Mouse (Mus musculus): ENCODE results near the gene 5330417C22Rik. TPM values are rescaled to one million over a fixed set of nuclear protein-coding genes. Genes with fewer than 3 reads are reported as not detected.
"Not testable (repeated sequence)": the region's sequence is repeated elsewhere in the genome, so short reads cannot be mapped to it uniquely, and the experiment has no call there.

5330417C22Rik gene
- polyA plus RNA-seq, 1 experiment: 0.01 TPM

DNA sequence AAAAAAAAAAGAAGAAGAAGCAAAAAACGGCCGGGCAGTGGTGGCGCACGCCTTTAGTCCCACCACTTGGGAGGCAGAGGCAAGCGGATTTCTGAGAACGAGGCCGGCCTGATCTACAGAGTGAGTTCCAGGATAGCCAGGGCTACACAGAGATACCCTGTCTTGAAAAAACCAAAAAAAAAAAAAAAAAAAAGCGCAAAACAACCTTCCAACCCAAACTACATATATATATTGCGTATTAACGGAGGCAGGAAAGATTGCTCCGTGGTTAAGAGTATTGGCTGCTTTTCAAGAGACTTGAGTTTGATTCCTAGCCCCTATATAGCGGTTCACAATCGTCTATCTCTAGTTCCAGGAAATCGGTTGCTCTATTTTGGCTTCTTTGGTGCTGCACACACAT, 34.5 kb upstream of the 5330417C22Rik start:
- no peak overlapping the region for H3ac ChIP-seq (ENCODE audit: control insufficient read depth, insufficient read length, low read depth)
- no peak for TF ChIP-seq USF1 (IDR thresholded peaks at IDR 0.05; ENCODE audit: low read depth)
- TF ChIP-seq CTCF (IDR thresholded peaks at IDR 0.05; ENCODE audit: control insufficient read depth, insufficient read depth, insufficient read length): no peak
- no peak for TF ChIP-seq MAX (IDR thresholded peaks at IDR 0.05)
- no peak for TF ChIP-seq MYOD1 (IDR thresholded peaks at IDR 0.05; ENCODE audit: control insufficient read depth, insufficient read length, low read depth)
- TF ChIP-seq CEBPB (IDR thresholded peaks at IDR 0.05; ENCODE audit: low read depth): no peak
- TF ChIP-seq FOSL1 (IDR thresholded peaks at IDR 0.05; ENCODE audit: insufficient read depth, low read length, poor library complexity, severe bottlenecking): no peak
- H3K4me3 ChIP-seq (ENCODE audit: insufficient read depth, poor library complexity, severe bottlenecking): no peak overlapping the region
- no peaks in the 10 kb centered on the region for H3K36me3 ChIP-seq (ENCODE audit: control insufficient read depth, insufficient read depth)
- H3K79me2 ChIP-seq (ENCODE audit: control insufficient read depth, insufficient read depth): peaks cover 25% of the 10 kb centered on the region
- peaks cover 3% of the 10 kb centered on the region for H3K79me3 ChIP-seq (ENCODE audit: low read depth)
- H3K27me3 ChIP-seq (ENCODE audit: control insufficient read depth, insufficient read depth, insufficient read length): peaks cover 4% of the 10 kb centered on the region

GRCm38 (mm10) chr3:108569636-108570035, 33.3 kb upstream of the 5330417C22Rik start:
- H3ac ChIP-seq (ENCODE audit: control insufficient read depth, insufficient read length, low read depth); H3K4me3 ChIP-seq (ENCODE audit: insufficient read depth, poor library complexity, severe bottlenecking); H3K27me3 ChIP-seq (ENCODE audit: control insufficient read depth, insufficient read depth, insufficient read length); H3K79me3 ChIP-seq (ENCODE audit: low read depth); H3K36me3 ChIP-seq (ENCODE audit: control insufficient read depth, insufficient read depth): not testable (repeated sequence)
- H3K79me2 ChIP-seq (ENCODE audit: control insufficient read depth, insufficient read depth): peaks cover 25% of the 10 kb centered on the region

DNA sequence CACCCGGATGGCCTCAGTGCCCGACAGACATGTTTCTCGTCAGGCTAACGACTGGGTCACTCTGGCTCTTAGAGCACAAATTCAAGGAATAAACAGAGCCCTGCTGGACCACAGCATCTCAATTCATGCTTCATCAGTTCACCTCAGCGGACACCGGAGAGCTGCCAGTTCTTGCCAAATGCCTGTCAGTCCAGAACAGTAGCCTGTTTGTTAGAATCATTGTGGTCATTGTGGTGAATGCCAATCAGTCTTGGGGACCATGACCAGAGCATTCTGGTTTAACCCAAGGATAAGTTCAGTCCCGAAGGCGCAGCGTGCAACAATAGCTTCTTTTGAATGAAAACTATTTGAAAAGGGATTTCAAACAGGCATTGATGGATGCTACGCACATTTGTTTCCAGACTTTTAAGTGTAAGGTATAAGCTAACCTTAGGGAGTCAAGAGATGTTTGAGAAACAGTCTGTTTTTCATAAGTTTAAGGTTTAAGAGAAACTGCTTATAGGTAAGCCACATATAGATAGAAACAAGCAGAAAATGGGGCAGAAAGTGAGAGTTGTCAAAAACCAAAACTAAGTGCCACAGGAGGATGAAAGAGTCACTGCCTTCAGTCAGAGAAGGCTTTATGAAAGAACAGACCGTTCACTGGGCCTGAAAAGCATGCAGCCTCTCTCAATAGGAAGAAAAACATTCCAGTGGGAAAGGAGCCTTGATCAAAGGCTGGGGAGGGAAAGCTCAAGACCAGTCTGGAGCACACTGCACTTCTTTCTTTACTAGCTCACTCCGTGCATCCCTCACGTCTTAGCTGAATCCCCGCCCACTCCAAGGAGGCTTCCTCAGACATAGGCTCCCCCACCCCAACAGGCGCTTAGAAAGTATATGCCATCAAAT, 31.9 kb upstream of the 5330417C22Rik start:
- no peak for TF ChIP-seq CTCF (IDR thresholded peaks at IDR 0.05; ENCODE audit: control insufficient read depth, insufficient read depth, insufficient read length)
- no peak for TF ChIP-seq FOSL1 (IDR thresholded peaks at IDR 0.05; ENCODE audit: insufficient read depth, low read length, poor library complexity, severe bottlenecking)
- TF ChIP-seq MYOG (IDR thresholded peaks at IDR 0.05; ENCODE audit: control insufficient read depth, extremely low read depth, insufficient read length): no peak
- TF ChIP-seq MYOD1 (IDR thresholded peaks at IDR 0.05; ENCODE audit: control insufficient read depth, insufficient read length, low read depth): no peak
- no peak for TF ChIP-seq USF1 (IDR thresholded peaks at IDR 0.05; ENCODE audit: low read depth)
- TF ChIP-seq CEBPB (IDR thresholded peaks at IDR 0.05; ENCODE audit: low read depth): no peak
- TF ChIP-seq MAX (IDR thresholded peaks at IDR 0.05): no peak
- no peak overlapping the region for H3K4me3 ChIP-seq (ENCODE audit: insufficient read depth, poor library complexity, severe bottlenecking)
- peaks cover 1% of the 10 kb centered on the region for H3K79me3 ChIP-seq (ENCODE audit: low read depth)
- peaks cover 4% of the 10 kb centered on the region for H3K27me3 ChIP-seq (ENCODE audit: control insufficient read depth, insufficient read depth, insufficient read length)
- no peaks in the 10 kb centered on the region for H3K36me3 ChIP-seq (ENCODE audit: control insufficient read depth, insufficient read depth)
- H3K79me2 ChIP-seq (ENCODE audit: control insufficient read depth, insufficient read depth): peaks cover 15% of the 10 kb centered on the region
- no peak overlapping the region for H3ac ChIP-seq (ENCODE audit: control insufficient read depth, insufficient read length, low read depth)

- H3K27me3 ChIP-seq (ENCODE audit: control insufficient read depth, insufficient read depth, insufficient read length): peaks cover 4% of the 10 kb centered on the region
These were observed 27.0 kb upstream of the 5330417C22Rik start for GRCm38 (mm10) chr3:108563309-108563708.

GRCm38 (mm10) chr3:108562777-108563271, 26.5 kb upstream of the 5330417C22Rik start:
- TF ChIP-seq USF1 (IDR thresholded peaks at IDR 0.05; ENCODE audit: low read depth) (no peak), CTCF (IDR thresholded peaks at IDR 0.05; ENCODE audit: control insufficient read depth, insufficient read depth, insufficient read length) (peak; percentile 18), FOSL1 (IDR thresholded peaks at IDR 0.05; ENCODE audit: insufficient read depth, low read length, poor library complexity, severe bottlenecking) (no peak), MYOD1 (IDR thresholded peaks at IDR 0.05; ENCODE audit: control insufficient read depth, insufficient read length, low read depth) (no peak), MAX (IDR thresholded peaks at IDR 0.05) (no peak)
- peak overlapping the region; percentile 75 for H3K4me3 ChIP-seq (ENCODE audit: insufficient read depth, poor library complexity, severe bottlenecking)
- H3K79me2 ChIP-seq (ENCODE audit: control insufficient read depth, insufficient read depth): peaks cover 20% of the 10 kb centered on the region
- H3ac ChIP-seq (ENCODE audit: control insufficient read depth, insufficient read length, low read depth): peak overlapping the region; percentile 51
- peaks cover 12% of the 10 kb centered on the region for H3K79me3 ChIP-seq (ENCODE audit: low read depth)
- H3K36me3 ChIP-seq (ENCODE audit: control insufficient read depth, insufficient read depth): peaks cover 16% of the 10 kb centered on the region
- H3K27me3 ChIP-seq (ENCODE audit: control insufficient read depth, insufficient read depth, insufficient read length): peaks cover under 1% of the 10 kb centered on the region

More at GRCm38 (mm10) chr3:108563309-108563708, 27.0 kb upstream of the 5330417C22Rik start:
- peaks cover 13% of the 10 kb centered on the region for H3K36me3 ChIP-seq (ENCODE audit: control insufficient read depth, insufficient read depth)
- H3K4me3 ChIP-seq (ENCODE audit: insufficient read depth, poor library complexity, severe bottlenecking): peak overlapping the region; percentile 75
- H3ac ChIP-seq (ENCODE audit: control insufficient read depth, insufficient read length, low read depth): no peak overlapping the region
- peaks cover 20% of the 10 kb centered on the region for H3K79me2 ChIP-seq (ENCODE audit: control insufficient read depth, insufficient read depth)
- TF ChIP-seq CEBPB (IDR thresholded peaks at IDR 0.05; ENCODE audit: low read depth) (no peak), FOSL1 (IDR thresholded peaks at IDR 0.05; ENCODE audit: insufficient read depth, low read length, poor library complexity, severe bottlenecking) (no peak), CTCF (IDR thresholded peaks at IDR 0.05; ENCODE audit: control insufficient read depth, insufficient read depth, insufficient read length) (peak; percentile 30)
- H3K79me3 ChIP-seq (ENCODE audit: low read depth): peaks cover 12% of the 10 kb centered on the region

DNA sequence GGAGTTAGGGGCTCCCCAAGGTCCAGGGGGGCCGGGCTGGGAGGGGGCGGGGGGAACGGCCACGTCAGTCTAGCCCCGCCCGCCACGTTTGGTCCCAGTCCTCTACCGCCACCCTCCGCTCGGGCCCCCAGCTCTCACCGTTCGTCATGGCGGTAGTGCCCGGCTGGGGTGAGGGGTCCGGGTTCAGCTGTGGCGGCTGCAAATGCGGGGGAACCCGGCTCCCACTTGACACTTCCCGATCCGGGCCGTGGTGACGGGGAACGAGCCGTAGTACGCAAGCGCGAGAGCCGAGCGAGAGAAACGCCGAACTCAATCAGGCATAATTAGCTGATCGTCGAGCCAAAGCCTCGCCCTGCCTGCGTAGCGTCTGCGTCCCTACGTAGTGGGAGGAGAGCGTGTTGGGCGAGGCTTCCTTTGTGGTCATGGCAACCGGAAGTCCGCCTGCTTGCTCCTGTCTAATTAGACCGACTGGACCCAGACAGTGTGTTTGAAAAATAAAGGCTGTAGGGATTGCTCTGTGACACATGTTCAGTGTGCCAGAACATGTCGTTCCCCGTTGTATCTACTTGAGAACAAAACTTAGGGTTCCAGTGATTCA, 25.9 kb upstream of the 5330417C22Rik start, which contains the start of gene Tmem167b:
Gene Tmem167b, minus strand, starts transcription at position 334 of the 598 bp plus-strand sequence.
- H3K79me3 ChIP-seq (ENCODE audit: low read depth): peaks cover 12% of the 10 kb centered on the region
- H3K27me3 ChIP-seq (ENCODE audit: control insufficient read depth, insufficient read depth, insufficient read length): no peaks in the 10 kb centered on the region
- peaks cover 20% of the 10 kb centered on the region for H3K36me3 ChIP-seq (ENCODE audit: control insufficient read depth, insufficient read depth)
- peaks cover 20% of the 10 kb centered on the region for H3K79me2 ChIP-seq (ENCODE audit: control insufficient read depth, insufficient read depth)
- peak within 1 kb of the TSS; percentile 82 for H3ac ChIP-seq (ENCODE audit: control insufficient read depth, insufficient read length, low read depth)
- TF ChIP-seq CEBPB (IDR thresholded peaks at IDR 0.05; ENCODE audit: low read depth): no peak
- peak; percentile 87 for TF ChIP-seq MAX (IDR thresholded peaks at IDR 0.05)
- no peak for TF ChIP-seq CTCF (IDR thresholded peaks at IDR 0.05; ENCODE audit: control insufficient read depth, insufficient read depth, insufficient read length)
- no peak for TF ChIP-seq MYOD1 (IDR thresholded peaks at IDR 0.05; ENCODE audit: control insufficient read depth, insufficient read length, low read depth)
- no peak for TF ChIP-seq USF1 (IDR thresholded peaks at IDR 0.05; ENCODE audit: low read depth)
- no peak for TF ChIP-seq MYOG (IDR thresholded peaks at IDR 0.05; ENCODE audit: control insufficient read depth, extremely low read depth, insufficient read length)
- no peak for TF ChIP-seq FOSL1 (IDR thresholded peaks at IDR 0.05; ENCODE audit: insufficient read depth, low read length, poor library complexity, severe bottlenecking)
- H3K4me3 ChIP-seq (ENCODE audit: insufficient read depth, poor library complexity, severe bottlenecking): peak within 1 kb of the TSS; percentile 75
